Mouse (Mus musculus) neural tube, embryonic 11.5 days (tissue): ENCODE measurements around the gene Aspg. TPM values are rescaled to one million over a fixed set of nuclear protein-coding genes. Genes with fewer than 3 reads are reported as not detected.

ENCODE experiments used
- ATAC-seq: fragments of 200-750 bp; cut with Nextera tagmentation; 2 replicates; pipeline ENCODE4 v1.8.0; 2017; ENCODE audit warnings: moderate number of reproducible peaks, mild to moderate bottlenecking, moderate TSS enrichment, moderate library complexity; ENCODE audit not compliant: insufficient read depth, low FRiP score, low TSS enrichment
- DNase-seq: peaks from one replicate; pipeline ENCODE4 v3.0.0-alpha.2; 2015; ENCODE audit warnings: low spot score
- H3K27ac ChIP-seq: fragments of 300-500 bp; sonication (generic); 2 replicates; pipeline ENCODE4 v1.5.1; 2014; ENCODE audit warnings: low read depth, mild to moderate bottlenecking, low read length
- H3K27me3 ChIP-seq: fragments of 300-500 bp; sonication (generic); 2 replicates; pipeline ENCODE4 v1.6.1; 2014; ENCODE audit warnings: mild to moderate bottlenecking, low read length, mixed read lengths; ENCODE audit not compliant: control insufficient read depth, insufficient read depth
- H3K36me3 ChIP-seq: fragments of 300-500 bp; sonication (generic); 2 replicates; pipeline ENCODE4 v1.6.1; 2014; ENCODE audit warnings: mild to moderate bottlenecking, low read length, moderate library complexity, mixed read lengths; ENCODE audit not compliant: control insufficient read depth, insufficient read depth
- H3K4me1 ChIP-seq: fragments of 300-500 bp; sonication (generic); 2 replicates; pipeline ENCODE4 v1.6.1; 2014; ENCODE audit warnings: low read length, mixed read lengths; ENCODE audit not compliant: control insufficient read depth, insufficient read depth
- H3K4me2 ChIP-seq: fragments of 300-500 bp; sonication (generic); 2 replicates; pipeline ENCODE4 v1.6.1; 2014; ENCODE audit warnings: low read depth, mild to moderate bottlenecking, moderate library complexity
- H3K4me3 ChIP-seq: fragments of 300-500 bp; sonication (generic); 2 replicates; pipeline ENCODE4 v1.5.1; 2014; ENCODE audit warnings: low read depth, low read length
- H3K9ac ChIP-seq: fragments of 300-500 bp; sonication (generic); 2 replicates; pipeline ENCODE4 v1.6.1; 2014; ENCODE audit warnings: mild to moderate bottlenecking, low read length
- H3K9me3 ChIP-seq: fragments of 300-500 bp; sonication (generic); 2 replicates; pipeline ENCODE4 v1.6.1; 2016; ENCODE audit warnings: low read length; ENCODE audit not compliant: control insufficient read depth
- WGBS: fragments of 180-500 bp; shearing (Covaris S2); extraction: QIAGEN DNeasy Blood & Tissue Kit; methylation state at CpG from one replicate; pipeline ENCODE4 v1.1.7; 2014; 5-methylcytosine and 5-hydroxymethylcytosine counted together
- polyA plus RNA-seq: library from polyadenylated mRNA; unstranded; fragments of >200 nt; fragmentation: Nextera tagmentation; extraction: Ambion mirVana; gene quantifications from 2 replicates; pipeline ENCODE4 v1.2.1, GENCODE M21; 2014

Aspg gene
- polyA plus RNA-seq, 1 experiment from 2014 or later, result 0.73 TPM

DNA sequence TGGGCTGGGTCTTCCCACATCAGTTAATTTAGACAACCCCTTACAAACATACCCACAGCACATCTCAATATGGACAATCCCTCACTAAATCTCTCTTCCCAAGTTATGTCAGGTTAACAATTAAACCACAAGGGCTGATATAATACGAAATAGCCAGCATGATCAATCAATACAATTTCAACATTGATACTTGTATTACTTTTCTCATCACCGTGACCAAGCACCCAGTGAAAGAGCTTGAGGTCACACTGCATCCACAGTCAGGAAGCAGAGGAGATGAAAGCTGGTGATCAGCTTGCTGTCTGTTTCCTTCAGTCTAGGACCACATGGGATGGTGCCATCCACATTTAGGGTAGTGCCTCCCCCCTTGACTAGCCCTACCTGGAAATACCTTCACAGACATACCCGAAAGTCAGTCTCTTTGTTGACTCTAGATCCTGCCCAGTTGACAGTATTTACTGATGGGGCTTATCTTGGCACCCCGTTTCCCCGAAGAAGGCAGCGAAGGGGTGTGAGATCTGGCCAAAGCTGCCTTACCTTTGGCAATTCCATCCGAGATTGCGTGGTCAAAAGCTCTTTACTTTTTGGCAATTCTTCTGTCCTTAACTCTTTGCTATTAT is 12.1 kb upstream of the Aspg start:
- 88% methylated on average over 8 of the region's 8 CpGs for WGBS
- H3K36me3 ChIP-seq, result no peaks in the 10 kb centered on the region
- ATAC-seq (no peak), DNase-seq (no peak)
- H3K9ac ChIP-seq, result no peak overlapping the region
- H3K4me3 ChIP-seq, result no peak overlapping the region
- H3K9me3 ChIP-seq, result no peaks in the 10 kb centered on the region
- no peaks in the 10 kb centered on the region for H3K27me3 ChIP-seq
- no peak overlapping the region for H3K4me2 ChIP-seq
- no peaks in the 10 kb centered on the region for H3K4me1 ChIP-seq
- no peak overlapping the region for H3K27ac ChIP-seq

DNA sequence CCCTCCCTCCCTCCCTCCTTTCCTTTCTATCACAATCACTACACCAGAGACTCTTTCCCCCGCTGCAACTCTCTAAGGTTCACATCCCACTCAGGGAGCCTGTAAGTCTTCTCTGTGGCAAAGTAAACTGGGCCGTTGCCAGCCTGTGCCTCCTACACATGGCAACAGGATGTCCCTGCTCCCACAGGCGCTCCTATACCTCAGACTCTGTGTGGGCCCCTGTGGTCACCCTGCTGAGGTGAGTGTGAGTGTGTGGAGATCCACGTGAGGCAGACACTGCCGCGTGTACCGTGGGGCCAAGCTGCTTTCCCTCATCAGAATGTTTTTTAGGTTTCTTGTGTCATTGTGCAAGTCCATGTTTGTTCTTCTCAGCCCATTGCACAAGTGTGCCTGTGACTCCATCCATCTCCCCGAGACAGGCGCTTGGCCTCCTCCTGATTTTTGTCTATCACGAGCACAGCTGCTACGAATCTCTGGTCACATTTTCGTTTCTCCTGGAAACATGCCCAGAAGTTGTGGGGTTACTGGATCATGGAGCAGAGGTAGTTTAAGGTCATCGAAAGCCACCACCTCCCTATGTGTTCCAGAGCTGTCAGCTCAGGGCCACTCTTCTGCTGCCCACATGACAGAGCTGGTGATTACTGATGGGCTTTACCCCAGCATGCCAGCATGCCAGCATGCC is 10.3 kb upstream of the Aspg start:
- no peak for DNase-seq
- 78% methylated on average over 13 of the region's 13 CpGs for WGBS

DNA sequence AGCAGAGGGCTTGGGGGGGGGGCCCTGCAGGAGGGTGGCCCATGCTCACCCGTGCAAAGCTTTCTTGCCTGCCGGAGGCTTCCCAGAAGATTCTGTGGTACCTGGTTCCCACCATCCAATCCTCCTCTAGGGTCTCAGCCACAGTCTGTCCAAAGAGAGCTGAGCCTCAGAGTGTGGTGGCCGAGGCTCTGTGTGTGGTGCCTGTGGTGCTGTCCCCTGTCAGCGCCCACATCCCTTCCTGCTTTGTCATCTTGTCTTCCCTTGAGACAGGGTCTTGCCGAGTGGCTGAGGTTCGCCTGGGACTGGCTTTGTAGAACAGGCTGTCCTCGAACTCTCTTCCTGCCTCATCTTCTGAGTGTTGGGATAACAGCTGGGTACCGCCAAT is 9.8 kb upstream of the Aspg start:
- H3K4me1 ChIP-seq, result no peaks in the 10 kb centered on the region
- no peaks in the 10 kb centered on the region for H3K27me3 ChIP-seq
- H3K9ac ChIP-seq, result no peak overlapping the region
- 80% methylated on average over 8 of the region's 8 CpGs for WGBS
- no peaks in the 10 kb centered on the region for H3K9me3 ChIP-seq
- H3K36me3 ChIP-seq, result no peaks in the 10 kb centered on the region
- H3K27ac ChIP-seq, result no peak overlapping the region
- H3K4me2 ChIP-seq, result no peak overlapping the region
- ATAC-seq (no peak), DNase-seq (no peak)
- H3K4me3 ChIP-seq, result no peak overlapping the region

More for the DNA sequence above, 10.3 kb upstream of the Aspg start:
- no peak for ATAC-seq
- H3K4me2 ChIP-seq, result no peak overlapping the region
- H3K27me3 ChIP-seq, result no peaks in the 10 kb centered on the region
- no peak overlapping the region for H3K27ac ChIP-seq
- no peak overlapping the region for H3K9ac ChIP-seq
- H3K36me3 ChIP-seq, result no peaks in the 10 kb centered on the region
- H3K4me3 ChIP-seq, result no peak overlapping the region
- H3K9me3 ChIP-seq, result no peaks in the 10 kb centered on the region
- no peaks in the 10 kb centered on the region for H3K4me1 ChIP-seq

DNA sequence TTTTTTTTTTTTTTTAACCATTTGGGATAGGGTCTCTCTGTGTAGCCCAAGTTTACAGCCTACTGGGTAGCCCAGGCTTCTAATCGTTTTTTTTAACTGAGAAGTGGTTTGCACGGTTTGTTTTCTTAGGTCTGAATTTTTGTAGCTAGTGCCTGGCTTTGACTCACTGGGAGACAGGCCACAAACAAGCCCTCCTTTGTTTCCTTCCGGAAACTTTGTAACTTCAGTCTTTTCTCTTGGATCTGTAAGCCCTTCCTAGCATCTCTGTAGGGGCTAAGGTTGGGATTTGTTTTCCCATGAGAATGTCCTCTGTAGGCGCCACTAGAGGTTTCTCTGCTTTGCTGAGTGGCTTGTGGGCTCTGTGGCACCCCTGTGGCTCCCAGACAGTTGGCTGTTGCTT is 6.4 kb upstream of the Aspg start:
- Histone ChIP-seq H3K27ac (no peak overlapping the region), H3K4me3 (no peak overlapping the region), H3K4me2 (no peak overlapping the region), H3K9ac (no peak overlapping the region), H3K4me1 (no peaks in the 10 kb centered on the region), H3K36me3 (no peaks in the 10 kb centered on the region), H3K9me3 (no peaks in the 10 kb centered on the region), H3K27me3 (no peaks in the 10 kb centered on the region)
- WGBS, result 62% methylated on average over 4 of the region's 4 CpGs
- ATAC-seq (no peak), DNase-seq (no peak)

DNA sequence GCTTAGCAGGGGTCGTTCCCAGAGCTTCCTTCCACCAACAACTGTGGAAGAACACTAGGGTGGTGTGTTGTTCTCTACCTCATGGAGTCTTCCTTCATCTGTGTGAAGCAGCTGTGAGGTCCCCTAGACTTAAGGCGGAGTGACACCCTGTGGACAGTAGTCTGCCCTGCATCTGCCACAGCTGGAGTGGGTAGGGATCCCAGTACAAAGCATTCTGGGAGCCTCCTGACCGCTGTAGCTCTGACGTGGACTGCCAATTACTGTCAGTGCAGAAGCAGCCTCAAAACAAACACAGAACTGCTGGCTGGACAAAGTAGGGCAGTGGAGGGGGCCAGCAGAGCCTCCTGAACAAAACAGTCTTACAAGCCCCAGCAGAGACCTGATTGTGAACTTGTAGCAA is 5.4 kb upstream of the Aspg start:
- H3K36me3 ChIP-seq, result no peaks in the 10 kb centered on the region
- no peak for ATAC-seq
- no peak overlapping the region for H3K4me3 ChIP-seq
- H3K4me2 ChIP-seq, result no peak overlapping the region
- no peaks in the 10 kb centered on the region for H3K27me3 ChIP-seq
- DNase-seq, result peak; percentile 8
- no peaks in the 10 kb centered on the region for H3K9me3 ChIP-seq
- WGBS, result 61% methylated on average over 4 of the region's 4 CpGs
- H3K4me1 ChIP-seq, result no peaks in the 10 kb centered on the region
- no peak overlapping the region for H3K27ac ChIP-seq
- no peak overlapping the region for H3K9ac ChIP-seq

DNA sequence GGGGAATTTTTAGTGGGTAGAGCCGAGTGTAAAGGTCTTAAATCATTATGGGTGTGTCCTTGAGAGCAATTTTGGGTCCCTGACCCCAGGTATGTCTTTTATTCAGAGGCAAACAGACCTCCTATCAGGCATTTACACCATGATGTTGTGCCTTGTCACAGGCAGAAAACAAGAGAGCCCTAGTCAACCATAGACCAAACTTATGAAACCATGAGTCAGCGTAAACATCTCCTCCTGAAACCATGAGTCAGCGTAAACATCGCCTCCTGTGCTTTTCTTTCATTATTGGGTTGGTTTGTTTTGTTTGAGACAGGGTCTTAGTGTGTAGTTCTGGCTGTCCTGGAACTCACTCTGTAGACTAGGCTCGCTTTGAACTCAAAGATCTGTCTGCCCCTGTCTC is 3.3 kb upstream of the Aspg start:
- no peaks in the 10 kb centered on the region for H3K4me1 ChIP-seq
- H3K36me3 ChIP-seq, result no peaks in the 10 kb centered on the region

DNA sequence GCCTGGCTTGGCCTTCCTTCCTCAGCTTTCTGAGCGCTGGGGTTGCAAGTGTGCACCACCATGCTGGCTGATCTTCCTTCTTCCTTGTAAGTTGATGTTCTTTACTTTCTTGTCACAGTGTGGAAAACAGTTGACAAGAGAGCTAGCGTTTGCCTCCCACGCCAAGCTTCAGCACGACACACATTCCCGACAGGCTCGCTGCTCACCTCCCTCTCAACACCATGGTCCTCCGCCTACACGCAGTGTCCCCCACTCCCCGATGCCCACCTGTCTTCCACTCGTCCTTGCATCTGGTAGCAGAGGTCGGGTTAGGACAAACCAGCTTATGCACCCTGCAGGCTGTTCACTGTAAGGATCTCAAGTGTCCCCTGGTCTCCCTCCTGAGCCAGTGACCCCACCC is 1.6 kb upstream of the Aspg start:
- no peaks in the 10 kb centered on the region for H3K4me1 ChIP-seq
- 89% methylated on average over 11 of the region's 11 CpGs for WGBS
- H3K27ac ChIP-seq, result no peak overlapping the region
- no peaks in the 10 kb centered on the region for H3K36me3 ChIP-seq
- no peaks in the 10 kb centered on the region for H3K27me3 ChIP-seq
- no peak overlapping the region for H3K9ac ChIP-seq
- H3K4me3 ChIP-seq, result no peak overlapping the region
- DNase-seq, result no peak
- ATAC-seq, result no peak
- H3K4me2 ChIP-seq, result no peak overlapping the region
- H3K9me3 ChIP-seq, result no peaks in the 10 kb centered on the region

More for the DNA sequence above, 3.3 kb upstream of the Aspg start:
- WGBS, result 91% methylated on average over 5 of the region's 5 CpGs
- Histone ChIP-seq H3K27ac (no peak overlapping the region), H3K4me3 (no peak overlapping the region), H3K9ac (no peak overlapping the region), H3K27me3 (no peaks in the 10 kb centered on the region), H3K4me2 (no peak overlapping the region), H3K9me3 (no peaks in the 10 kb centered on the region)
- DNase-seq (no peak), ATAC-seq (no peak)

DNA sequence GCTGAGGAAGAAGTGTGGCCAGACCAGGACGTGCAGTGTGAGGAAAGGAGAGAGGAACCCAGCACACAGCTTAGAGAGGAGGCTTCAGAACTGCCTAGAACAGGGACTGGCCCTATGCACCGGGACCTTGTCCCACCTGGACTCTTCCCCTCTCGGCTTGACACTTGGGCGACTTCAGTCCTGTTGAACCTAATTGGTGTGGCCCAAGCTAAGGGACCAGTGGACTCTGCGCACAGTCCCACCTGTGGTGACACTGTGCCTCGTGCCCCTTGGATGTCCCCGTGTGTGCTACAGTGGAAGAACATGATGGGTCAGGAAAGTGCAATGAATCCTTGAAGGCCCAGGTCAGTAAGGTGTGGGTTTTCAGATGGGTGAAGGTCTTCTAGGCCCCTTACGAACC is 1.2 kb downstream of the Aspg start:
- Histone ChIP-seq H3K9me3 (no peaks in the 10 kb centered on the region), H3K4me2 (no peak overlapping the region), H3K27me3 (no peaks in the 10 kb centered on the region), H3K4me3 (no peak overlapping the region), H3K36me3 (no peaks in the 10 kb centered on the region), H3K27ac (no peak overlapping the region), H3K4me1 (no peaks in the 10 kb centered on the region), H3K9ac (no peak overlapping the region)
- DNase-seq (no peak), ATAC-seq (no peak)
- WGBS, result 91% methylated on average over 8 of the region's 8 CpGs

DNA sequence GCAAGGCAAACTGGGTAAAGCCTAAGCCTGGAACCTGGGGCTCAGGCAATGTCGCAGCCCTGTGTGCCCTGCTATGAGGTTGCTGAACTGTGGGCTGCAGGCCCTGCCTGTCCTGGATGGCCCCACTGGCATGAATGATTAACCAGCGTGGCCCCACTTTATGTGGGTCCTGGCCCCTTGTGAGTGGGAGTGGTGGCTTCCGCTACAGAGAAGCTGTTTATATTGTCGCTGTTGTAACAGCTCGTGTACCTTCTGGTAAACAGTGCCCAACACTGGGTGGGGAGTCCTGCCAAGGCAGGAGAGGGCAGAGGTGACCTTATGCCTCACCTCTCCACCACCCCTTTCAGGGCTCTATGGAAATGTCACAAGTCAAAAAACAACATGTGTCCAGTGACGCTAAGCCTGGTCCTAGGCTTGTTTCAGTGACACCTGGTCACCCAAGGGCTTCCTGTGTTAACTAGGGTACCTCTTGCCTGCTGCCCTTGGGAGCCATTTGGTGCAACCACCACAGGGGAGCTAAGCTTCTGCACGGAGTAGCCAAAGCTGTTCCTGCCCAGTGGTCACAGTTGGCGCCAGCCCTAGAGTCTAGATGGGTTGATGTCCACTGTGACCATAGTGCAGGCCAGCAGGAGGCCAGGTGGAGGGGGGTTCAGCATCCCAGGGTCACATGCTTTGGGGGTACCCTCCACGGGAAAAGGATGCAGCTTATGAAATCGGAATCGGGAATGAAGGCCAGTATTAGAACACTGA is 2.4 kb downstream of the Aspg start:
- no peak overlapping the region for H3K9ac ChIP-seq
- no peak overlapping the region for H3K4me2 ChIP-seq
- ATAC-seq (no peak), DNase-seq (no peak)
- no peaks in the 10 kb centered on the region for H3K9me3 ChIP-seq
- no peaks in the 10 kb centered on the region for H3K4me1 ChIP-seq
- 81% methylated on average over 11 of the region's 11 CpGs for WGBS
- no peaks in the 10 kb centered on the region for H3K27me3 ChIP-seq
- H3K4me3 ChIP-seq, result no peak overlapping the region
- no peaks in the 10 kb centered on the region for H3K36me3 ChIP-seq
- H3K27ac ChIP-seq, result no peak overlapping the region
